Mouse (Mus musculus) limb, embryonic 10.5 days (tissue): ENCODE results near the gene Sh3bgrl2. TPM values are rescaled to one million over a fixed set of nuclear protein-coding genes. Genes with fewer than 3 reads are reported as not detected.
A peak's percentile ranks its signal among the peaks of the same experiment; 100 is the strongest.

Experiments
- DNase-seq: peaks from one replicate; pipeline ENCODE4 v3.0.0-alpha.2; 2017; ENCODE audit warnings: low spot score
- H3K27ac ChIP-seq: fragments of 300-500 bp; sonication (generic); 2 replicates; pipeline ENCODE4 v1.5.1; 2016; ENCODE audit warnings: mild to moderate bottlenecking
- H3K27me3 ChIP-seq: fragments of 300-500 bp; sonication (generic); 2 replicates; pipeline ENCODE4 v1.6.1; 2016; ENCODE audit warnings: low read depth, mild to moderate bottlenecking; ENCODE audit not compliant: poor library complexity, severe bottlenecking
- H3K36me3 ChIP-seq: fragments of 300-500 bp; sonication (generic); 2 replicates; pipeline ENCODE4 v1.6.1; 2016; ENCODE audit warnings: mild to moderate bottlenecking, moderate library complexity
- H3K4me1 ChIP-seq: fragments of 300-500 bp; sonication (generic); 2 replicates; pipeline ENCODE4 v1.6.1; 2016
- H3K4me3 ChIP-seq: fragments of 300-500 bp; sonication (generic); 2 replicates; pipeline ENCODE4 v1.5.1; 2016; ENCODE audit warnings: mild to moderate bottlenecking, moderate library complexity
- H3K9me3 ChIP-seq: fragments of 300-500 bp; sonication (generic); replicated peaks from 2 replicates; pipeline ENCODE4 v1.6.1; 2016; ENCODE audit warnings: mild to moderate bottlenecking
- WGBS: fragments of 180-500 bp; shearing (Covaris S2); methylation state at CpG from one replicate; pipeline ENCODE4 v1.1.7; 2016; 5-methylcytosine and 5-hydroxymethylcytosine counted together
- polyA plus RNA-seq: library from polyadenylated mRNA; unstranded; fragments of >200 nt; fragmentation: Nextera tagmentation; extraction: Ambion mirVana; gene quantifications from 2 replicates; pipeline ENCODE4 v1.2.1, GENCODE M21; 2016

Sh3bgrl2 gene
- polyA plus RNA-seq, 1 experiment from 2014 or later: 10.9 TPM

DNA sequence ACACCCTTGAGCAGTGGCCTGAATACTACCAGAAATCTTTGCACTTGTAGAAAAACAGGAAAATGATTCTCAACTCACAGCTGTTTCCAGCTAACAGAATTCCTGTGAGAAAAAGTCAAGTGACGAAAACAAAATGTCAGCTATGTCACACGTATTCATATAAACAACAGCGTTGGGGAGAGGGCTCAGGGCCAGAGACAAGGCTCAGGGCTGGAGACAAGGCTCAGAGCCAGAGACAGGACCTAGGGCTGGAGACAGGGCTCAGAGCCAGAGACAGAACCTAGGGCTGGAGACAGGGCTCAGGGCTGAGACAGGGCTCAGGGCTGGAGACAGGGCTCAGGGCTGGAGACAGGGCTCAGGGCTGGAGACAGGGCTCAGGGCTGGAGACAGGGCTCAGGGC lies 139.8 kb downstream of the Sh3bgrl2 start:
- Histone ChIP-seq H3K27ac (peak overlapping the region; percentile 71), H3K4me1 (peaks cover 43% of the 10 kb centered on the region), H3K36me3 (no peaks in the 10 kb centered on the region), H3K4me3 (no peak overlapping the region), H3K9me3 (no peaks in the 10 kb centered on the region), H3K27me3 (no peaks in the 10 kb centered on the region)
- no peak for DNase-seq
- WGBS: 66% methylated on average over 3 of the region's 3 CpGs

Other genes starting within 250 kb of the Sh3bgrl2 start
- 15.6 and 17.3 TPM in 2 replicates for gene Lca5, start 107.2 kb upstream of the Sh3bgrl2 start, polyA plus RNA-seq